Mouse (Mus musculus): ENCODE data around the gene Poc1a. TPM values are rescaled to one million over a fixed set of nuclear protein-coding genes. Genes with fewer than 3 reads are reported as not detected.
A peak's percentile ranks its signal among the peaks of the same experiment; 100 is the strongest.

Poc1a gene
- total RNA-seq, 2 experiments from 2014 or later, result 29.1 to 40.0 TPM

DNA sequence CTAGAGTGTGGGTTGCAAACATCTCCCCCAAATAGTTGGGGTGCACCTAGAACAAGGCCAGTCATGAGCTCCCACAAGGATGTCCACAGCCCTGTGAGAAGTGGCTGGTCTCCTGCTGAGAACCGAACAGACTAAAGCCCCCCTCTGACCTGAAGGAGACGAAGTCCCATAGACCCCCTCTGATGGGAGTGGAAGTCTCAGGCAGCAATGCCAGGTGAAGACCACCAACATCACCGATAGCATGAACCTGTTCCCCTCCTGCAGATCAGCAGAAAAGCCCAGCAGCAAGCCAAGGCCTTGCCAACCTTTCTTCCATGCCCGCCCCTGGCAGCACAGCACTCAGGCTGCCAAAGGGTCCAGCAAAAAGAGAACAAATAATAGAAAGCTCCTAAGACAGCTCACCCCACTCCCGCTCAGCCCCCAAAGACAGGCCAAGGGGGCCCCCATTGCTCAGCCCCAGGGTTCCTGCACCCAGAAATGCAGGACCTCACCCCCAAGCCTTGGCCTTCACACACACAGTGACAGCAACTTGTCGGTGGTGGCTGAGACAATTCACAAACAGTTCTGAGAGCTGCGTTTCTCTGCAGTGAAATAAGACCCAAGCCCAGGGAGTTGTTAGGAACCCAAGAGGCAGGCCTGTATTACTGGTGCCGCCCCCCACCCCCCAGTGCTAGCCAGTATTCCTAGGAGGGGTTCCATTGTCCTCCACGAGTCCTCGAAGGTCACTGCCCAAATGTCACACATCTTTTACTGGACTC lies 74.5 kb downstream of the Poc1a start:
- ATAC-seq (replicated peaks; ENCODE audit: low FRiP score, low TSS enrichment, poor library complexity, severe bottlenecking), result no peak

DNA sequence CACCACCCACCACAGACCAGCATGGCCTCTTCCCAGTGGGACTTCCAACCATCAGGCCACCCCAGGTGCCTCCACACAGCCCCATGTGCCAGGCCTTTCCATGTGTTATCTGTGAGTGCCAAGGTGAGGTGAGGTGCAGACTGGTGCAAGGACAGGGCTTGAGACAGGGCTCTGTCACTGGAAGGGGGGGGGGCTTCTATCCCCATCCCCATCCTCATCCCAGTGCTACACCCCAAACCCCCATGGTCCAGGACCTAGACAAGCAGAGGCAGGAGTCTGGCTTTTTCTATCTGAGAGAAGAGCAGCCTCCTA lies 75.1 kb downstream of the Poc1a start:
- no peak for ATAC-seq (replicated peaks; ENCODE audit: low FRiP score, low TSS enrichment, poor library complexity, severe bottlenecking)

DNA sequence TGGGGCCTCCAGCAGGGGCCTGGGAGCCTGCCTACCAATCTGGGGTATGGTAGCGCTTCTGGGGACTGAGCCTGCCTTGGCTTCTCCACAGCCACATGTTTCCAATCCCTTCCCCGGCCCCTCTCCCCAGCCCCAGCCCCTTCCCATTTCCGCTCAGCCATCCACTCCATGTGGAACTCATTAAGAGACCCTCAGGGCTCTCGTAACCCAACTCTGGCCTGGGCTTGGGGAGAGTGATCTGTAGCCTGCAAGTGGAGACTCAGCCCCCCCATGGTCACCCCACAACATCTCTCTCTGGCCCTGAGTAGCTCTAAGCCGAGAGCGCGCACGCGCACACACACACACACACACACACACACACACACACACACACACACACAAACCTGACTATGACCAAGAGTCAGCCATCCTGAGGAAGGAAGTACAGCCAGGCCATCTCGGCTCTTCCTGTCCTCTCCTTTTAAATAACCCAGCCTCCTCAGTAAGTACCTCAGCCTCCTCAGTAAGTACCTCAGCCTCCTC lies 75.5 kb downstream of the Poc1a start:
- ATAC-seq (replicated peaks; ENCODE audit: low FRiP score, low TSS enrichment, poor library complexity, severe bottlenecking), result no peak

DNA sequence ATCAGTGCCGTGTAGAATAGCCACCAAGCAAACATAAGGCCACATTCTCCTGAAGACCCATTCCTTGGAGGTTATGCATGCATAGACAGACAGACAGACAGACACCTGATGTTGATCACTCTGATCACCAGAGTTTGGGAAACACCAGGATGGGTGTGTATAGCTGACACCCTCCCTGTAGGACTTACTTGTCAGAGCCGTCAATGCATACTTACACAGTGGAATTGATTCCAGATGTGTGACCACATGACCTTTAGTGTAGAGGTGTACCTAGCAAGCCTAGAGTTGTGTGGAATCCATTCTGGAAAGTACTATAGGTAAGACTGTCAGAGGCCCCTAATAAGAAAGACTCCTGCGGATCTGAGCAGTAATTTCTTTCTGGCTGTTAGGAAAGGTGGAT lies 76.3 kb downstream of the Poc1a start:
- no peak for ATAC-seq (replicated peaks; ENCODE audit: low FRiP score, low TSS enrichment, poor library complexity, severe bottlenecking)

DNA sequence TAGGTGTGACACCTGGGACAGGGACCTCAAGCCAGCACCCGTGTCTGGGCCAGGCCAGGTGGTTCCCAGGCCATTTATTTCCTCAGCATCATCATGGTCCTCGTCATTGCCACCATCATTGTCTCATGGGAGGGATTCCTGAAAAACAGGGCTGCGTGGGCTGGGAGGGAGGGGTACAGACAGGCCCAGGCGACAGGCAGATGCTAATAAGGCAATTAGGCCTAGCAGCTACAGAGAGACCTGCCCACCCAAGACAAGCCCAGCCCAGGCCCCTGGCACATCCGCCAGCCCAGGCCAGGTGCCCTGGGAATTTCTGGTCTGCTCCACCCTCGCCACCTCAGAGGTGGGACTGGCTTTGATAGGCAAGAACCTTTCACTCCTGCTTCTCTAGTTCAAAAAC lies 78.4 kb downstream of the Poc1a start:
- ATAC-seq (replicated peaks; ENCODE audit: low FRiP score, low TSS enrichment, poor library complexity, severe bottlenecking), result no peak

DNA sequence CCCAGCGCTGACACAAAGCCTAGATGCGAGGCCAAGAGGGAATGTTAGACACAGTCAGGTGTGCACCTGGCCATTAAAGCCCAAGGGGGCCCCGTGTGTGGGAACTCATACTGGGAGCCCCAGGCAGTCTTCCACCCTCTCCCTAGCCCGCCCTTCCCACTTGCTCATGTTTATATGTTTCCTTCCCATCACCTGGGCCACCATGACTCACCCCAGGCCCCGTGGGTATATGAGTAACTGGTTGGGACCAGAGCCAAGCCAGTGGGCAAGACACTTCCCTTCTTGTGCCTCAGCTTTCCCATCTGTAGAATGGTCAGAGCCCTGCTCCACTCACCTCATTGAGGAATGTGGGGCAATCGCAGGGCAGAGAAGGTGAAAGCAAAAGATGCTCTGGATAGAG lies 80.3 kb downstream of the Poc1a start:
- ATAC-seq (replicated peaks; ENCODE audit: low FRiP score, low TSS enrichment, poor library complexity, severe bottlenecking), result no peak

DNA sequence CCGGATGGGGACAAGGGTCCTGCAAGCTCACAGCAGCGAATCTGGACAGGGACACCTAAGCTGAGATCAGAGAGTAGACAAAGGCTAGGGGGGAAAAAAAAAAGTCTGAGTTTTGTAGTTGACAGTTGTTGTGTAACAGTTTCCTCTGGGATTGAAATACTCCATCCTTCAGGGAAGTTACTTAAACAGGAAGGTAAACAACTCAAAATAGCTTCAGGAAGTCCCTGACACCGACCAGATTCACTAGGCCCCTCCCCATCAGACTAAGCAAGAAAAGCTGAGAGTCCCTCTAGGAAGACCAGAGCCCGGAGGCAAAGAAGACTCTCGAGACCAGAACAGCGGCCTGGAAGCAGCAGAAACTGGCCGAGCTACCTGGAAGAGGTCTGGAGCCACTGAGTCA lies 84.5 kb downstream of the Poc1a start:
- ATAC-seq (replicated peaks; ENCODE audit: low FRiP score, low TSS enrichment, poor library complexity, severe bottlenecking), result no peak

DNA sequence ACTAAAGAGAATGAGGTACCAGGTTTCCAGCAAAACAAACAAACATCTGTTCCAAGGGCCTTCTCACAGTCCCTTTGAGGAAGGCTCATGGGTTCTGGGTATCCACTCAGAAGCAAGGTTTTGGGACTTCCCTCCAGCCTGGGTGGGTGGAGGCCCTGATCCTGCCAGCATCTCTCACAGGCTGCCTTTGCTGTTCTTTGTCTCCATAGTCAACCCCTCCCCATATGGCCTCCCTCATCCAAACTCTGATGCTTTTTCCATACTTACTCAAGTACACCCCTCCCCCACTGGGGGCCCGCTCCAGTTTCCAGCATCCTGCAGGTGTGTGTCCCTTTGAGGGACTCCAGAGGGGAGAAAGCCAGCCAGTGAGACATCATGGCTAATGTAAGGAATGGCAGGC lies 85.3 kb downstream of the Poc1a start:
- no peak for ATAC-seq (replicated peaks; ENCODE audit: low FRiP score, low TSS enrichment, poor library complexity, severe bottlenecking)

DNA sequence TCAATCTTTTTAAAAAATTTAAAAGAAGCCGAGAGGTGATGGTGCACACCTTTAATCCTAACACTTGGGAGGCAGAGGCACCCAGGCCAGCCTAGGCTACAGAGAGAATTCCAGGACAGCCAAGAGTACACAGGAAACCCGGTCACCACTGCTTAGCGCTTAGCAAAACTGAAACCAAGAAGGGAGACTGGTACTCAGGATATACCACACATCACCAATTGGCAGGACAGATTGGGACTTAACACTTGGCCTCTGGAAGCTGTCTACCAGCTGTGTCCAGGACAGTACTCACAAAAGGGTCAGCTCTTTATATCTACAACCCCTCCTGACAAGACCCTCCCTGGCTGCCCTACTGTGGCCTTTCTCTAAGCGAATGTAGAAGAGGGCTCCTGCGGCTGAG lies 86.1 kb downstream of the Poc1a start:
- ATAC-seq (replicated peaks; ENCODE audit: low FRiP score, low TSS enrichment, poor library complexity, severe bottlenecking), result no peak

DNA sequence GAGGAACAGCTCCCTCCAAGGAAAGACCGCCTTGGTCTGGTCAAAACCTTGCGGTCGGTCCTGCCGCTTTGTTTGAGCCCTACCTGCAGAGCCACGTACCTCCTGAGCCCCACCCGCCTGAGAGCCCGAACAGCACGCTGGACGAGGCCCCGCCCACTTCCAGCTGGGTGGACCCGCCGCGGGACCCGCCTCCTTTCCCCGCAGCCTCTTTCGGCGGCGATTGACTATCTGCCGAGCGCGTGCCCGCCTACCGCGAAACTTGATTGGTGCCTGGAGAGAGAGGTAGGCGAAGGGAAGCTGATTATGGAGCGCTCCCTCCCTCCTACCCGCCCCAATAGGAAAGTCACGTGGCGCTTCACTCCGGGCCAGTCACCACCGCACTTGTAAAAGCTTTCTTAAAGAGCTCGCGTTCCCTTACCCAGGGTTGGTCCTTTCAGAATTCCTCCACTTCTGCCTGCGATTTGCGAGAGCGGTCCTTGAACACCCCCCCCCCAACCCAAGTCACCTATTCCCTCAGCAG lies 86.8 kb downstream of the Poc1a start:
- peak; percentile 94 for ATAC-seq (replicated peaks; ENCODE audit: low FRiP score, low TSS enrichment, poor library complexity, severe bottlenecking)

DNA sequence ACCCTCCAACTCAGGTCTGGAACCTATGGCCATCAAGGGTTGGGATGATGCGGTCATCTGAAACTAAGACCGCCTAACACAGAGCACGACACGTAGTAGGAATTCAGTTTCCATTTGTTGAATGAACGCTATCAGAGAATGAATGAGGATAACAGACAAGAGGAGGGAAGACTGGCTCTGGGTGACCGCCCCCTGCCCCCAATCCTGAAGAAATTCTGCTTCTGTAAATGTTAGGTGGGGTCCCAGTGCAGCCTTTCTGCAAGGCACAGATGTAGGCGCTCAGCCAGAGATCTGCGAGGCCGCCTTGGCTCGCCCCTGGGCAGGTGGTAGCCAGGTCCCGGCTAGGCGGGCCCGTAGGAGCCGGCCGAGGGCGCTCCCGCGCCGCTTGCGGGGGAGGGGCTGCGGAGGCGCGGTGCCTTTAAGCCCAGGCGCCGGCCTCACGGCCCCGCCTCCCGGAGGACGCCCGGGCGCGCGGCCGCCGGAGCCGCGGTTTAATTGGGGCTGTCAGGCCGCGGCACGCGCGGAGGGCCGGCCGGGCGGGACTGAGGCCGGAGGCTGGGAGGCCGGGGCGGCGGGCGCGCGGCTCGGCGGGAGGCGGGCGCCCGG lies 87.4 kb downstream of the Poc1a start, which contains the start of gene Dusp7:
Gene Dusp7 (plus strand): TSS at position 521 of the 606 bp plus-strand sequence.
- ATAC-seq (replicated peaks; ENCODE audit: low FRiP score, low TSS enrichment, poor library complexity, severe bottlenecking), result peak; percentile 19

DNA sequence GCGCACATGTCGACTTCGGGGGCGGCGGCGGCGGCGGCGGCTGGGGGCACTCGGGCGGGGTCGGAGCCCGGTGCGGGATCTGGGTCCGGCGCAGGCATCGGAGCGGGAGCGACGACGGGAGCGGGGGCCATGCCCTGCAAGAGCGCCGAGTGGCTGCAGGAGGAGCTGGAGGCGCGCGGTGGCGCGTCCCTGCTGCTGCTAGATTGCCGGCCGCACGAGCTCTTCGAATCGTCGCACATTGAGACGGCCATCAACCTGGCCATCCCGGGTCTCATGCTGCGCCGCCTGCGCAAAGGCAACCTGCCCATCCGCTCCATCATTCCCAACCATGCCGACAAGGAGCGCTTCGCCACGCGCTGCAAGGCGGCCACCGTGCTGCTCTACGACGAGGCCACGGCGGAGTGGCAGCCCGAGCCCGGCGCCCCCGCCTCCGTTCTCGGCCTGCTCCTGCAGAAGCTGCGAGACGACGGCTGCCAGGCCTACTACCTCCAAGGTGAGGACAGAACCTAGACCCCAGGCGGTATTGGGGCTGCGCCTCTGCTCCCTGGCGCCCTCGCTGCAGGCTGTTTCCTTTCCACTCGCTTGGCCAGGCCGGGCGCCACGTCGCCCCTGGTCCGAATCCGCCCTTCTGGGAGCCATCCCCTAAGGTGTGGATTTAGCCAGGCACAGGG lies 88.1 kb downstream of the Poc1a start:
- no peak for ATAC-seq (replicated peaks; ENCODE audit: low FRiP score, low TSS enrichment, poor library complexity, severe bottlenecking)

DNA sequence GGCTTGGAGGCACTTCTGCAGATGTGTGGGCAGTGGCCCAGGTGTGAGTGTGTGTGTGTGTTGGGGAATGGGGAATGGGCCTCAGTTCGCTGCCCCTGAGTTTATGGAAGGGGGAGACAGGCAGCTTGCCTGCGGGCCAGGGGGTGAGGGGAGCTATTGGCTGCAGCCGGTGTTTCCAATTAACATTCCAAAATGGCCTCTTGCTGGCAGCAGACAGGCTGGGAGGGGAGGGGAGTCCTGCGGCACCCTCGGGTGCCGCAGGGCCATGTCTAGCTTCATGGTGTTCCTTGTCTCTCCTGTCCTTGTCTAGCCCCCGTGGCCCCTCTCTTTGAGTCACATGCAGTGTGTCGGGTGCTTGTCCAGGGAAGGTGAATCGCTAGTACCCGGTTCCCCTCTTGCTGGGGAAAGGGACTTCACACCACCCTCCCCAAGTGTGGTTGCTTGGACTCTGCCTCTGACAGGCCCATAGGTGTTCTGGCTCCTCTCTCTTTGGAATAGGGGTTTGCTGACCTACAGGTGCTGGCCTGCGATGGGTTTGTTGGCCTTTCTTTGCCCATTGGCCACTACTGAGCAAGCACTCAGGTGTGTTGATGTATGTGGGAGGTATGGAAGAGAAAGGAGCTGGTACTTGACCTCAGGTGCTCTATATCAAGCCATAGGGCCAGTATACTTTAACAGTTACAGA lies 89.1 kb downstream of the Poc1a start:
- no peak for ATAC-seq (replicated peaks; ENCODE audit: low FRiP score, low TSS enrichment, poor library complexity, severe bottlenecking)

DNA sequence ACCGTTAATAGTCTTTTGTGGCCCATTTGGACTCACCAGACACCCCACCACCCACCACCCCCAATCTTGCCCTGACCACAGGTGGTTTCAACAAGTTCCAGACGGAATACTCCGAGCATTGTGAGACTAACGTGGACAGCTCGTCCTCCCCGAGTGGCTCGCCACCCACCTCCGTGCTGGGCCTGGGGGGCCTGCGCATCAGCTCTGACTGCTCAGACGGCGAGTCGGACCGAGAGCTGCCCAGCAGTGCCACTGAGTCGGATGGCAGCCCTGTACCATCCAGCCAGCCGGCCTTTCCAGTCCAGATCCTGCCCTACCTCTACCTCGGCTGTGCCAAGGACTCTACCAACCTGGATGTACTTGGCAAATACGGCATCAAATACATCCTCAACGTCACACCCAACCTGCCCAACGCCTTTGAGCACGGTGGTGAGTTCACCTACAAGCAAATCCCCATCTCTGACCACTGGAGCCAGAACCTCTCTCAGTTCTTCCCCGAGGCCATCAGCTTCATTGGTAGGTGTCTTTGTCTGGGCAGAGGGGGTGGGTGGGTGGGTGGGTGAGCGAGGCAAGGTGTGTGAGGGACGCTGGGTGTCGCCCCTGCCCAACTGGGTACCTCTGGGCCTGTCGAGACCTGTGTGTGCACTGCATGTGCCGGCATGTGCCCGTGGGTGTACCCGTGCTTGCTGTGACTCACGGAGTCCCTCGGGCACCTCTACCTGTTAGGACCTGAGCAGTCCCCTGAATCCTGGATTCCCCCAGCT lies 89.9 kb downstream of the Poc1a start:
- ATAC-seq (replicated peaks; ENCODE audit: low FRiP score, low TSS enrichment, poor library complexity, severe bottlenecking), result no peak

DNA sequence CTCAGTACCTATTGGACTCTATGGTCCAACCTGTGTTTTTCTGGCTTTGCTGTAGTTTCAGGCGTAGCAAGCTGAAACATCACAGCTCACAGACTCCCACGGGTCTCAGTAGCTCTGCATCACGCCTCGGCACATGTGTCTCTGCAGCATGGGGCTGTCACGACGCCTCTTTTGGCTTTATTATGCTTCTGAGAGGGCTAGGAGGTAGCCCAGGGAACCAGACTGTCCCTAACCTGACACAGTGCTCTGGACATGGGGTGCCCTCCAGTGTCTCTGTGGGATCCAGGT lies 90.5 kb downstream of the Poc1a start:
- ATAC-seq (replicated peaks; ENCODE audit: low FRiP score, low TSS enrichment, poor library complexity, severe bottlenecking), result no peak

DNA sequence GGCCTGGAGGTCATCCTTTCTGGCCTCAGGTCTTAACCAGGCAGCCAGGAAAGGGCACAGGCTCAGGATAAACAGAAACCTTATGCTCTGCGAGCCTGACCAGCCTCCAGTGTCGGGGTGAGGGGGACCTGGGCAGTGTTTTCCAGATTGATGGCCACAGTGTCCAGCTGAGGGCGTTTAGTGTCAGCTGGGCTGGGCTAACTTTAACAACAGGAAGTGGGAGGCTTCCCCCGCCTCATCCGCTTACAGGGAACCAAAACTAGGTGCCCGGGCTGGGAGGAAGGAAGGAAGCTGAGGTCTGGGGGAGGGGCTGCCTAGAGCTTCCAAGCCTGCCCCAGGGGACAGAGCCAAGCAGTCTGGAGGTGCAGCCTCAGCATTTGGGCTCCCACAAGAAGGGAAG lies 90.9 kb downstream of the Poc1a start:
- ATAC-seq (replicated peaks; ENCODE audit: low FRiP score, low TSS enrichment, poor library complexity, severe bottlenecking), result no peak

DNA sequence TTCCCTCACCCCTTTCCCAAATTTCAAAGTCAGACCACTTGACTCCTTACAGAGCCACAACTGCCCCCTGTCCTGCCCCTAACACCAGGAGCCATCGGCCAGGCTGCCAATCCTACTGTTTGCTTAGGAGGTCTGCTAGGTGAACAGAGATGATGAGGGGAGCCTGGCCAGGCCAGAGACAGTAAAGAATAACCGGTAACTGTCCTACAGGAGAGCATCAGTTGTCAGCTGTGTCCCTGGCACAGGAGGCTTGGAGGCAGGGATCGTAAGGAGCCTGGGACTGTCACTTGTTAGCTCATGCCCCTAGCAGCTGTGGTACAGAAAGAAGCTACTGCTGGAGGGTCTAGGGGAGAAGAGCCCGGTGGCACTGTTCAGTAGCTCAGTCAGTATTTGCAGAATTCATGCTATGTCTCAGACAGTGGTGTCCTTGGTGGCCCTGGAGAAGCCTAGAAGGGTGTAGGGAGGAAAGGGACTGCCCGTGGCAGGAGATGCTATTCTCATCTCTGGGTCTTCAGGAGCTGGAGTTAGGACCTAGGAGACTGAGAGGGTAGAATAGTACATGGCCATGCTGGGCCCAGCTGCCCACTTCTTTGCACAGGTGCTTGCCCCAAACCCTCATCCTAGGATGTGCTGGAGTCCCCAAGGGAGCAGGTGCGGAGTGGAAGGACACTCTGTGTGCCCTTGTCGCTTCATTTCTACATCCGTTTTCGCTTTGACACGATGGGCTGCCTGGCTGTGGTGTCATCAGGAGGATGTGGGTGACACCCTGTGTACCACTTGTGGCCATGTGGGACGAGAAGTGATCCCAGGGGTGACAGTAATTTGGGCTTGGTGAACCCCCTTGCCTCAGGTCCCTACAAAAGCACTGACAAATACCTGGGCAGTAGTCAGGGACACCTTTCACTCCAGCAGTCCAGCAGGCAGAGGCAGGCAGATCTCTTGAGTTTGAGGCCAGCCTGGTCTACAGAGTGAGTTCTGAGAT lies 91.9 kb downstream of the Poc1a start:
- ATAC-seq (replicated peaks; ENCODE audit: low FRiP score, low TSS enrichment, poor library complexity, severe bottlenecking), result no peak

DNA sequence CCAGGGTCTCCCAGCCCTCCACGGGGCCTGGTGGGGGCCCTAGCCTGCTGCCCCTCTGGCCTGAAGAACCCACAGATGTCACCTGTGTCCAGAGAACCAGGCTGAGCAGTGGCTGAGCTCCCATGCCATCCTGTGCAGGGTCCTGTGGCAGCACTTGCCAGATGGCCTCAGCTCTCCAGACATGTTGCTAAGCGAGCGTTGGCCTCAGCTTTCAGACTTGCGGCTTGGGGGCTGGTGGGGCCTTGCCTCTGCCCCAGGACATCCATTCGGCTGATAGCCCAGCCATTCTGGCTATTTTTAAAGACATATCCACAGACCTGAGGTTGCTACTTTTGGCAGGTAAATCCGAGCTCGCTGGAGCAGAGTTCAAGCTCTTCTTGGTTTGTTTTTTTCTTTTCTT lies 93.1 kb downstream of the Poc1a start:
- no peak for ATAC-seq (replicated peaks; ENCODE audit: low FRiP score, low TSS enrichment, poor library complexity, severe bottlenecking)

Measured in megakaryocyte-erythroid progenitor cell, adult 5-6 weeks (primary cell).